Mouse (Mus musculus) forebrain, embryonic 15.5 days (tissue): ENCODE results near the gene Zswim7. TPM values are rescaled to one million over a fixed set of nuclear protein-coding genes. Genes with fewer than 3 reads are reported as not detected.
A peak's percentile ranks its signal among the peaks of the same experiment; 100 is the strongest.
"Not testable (repeated sequence)": the region's sequence is repeated elsewhere in the genome, so short reads cannot be mapped to it uniquely, and the experiment has no call there.

Source experiments
- ATAC-seq: fragments of 200-750 bp; cut with Nextera tagmentation; replicated peaks from 2 replicates; pipeline ENCODE4 v1.8.0; 2017; ENCODE audit warnings: mild to moderate bottlenecking, moderate TSS enrichment, moderate library complexity
- H3K27ac ChIP-seq: fragments of 300-500 bp; sonication (generic); replicated peaks from 2 replicates; pipeline ENCODE4 v1.5.1; 2015; ENCODE audit warnings: mild to moderate bottlenecking, inconsistent platforms
- H3K27me3 ChIP-seq: fragments of 300-500 bp; sonication (generic); 2 replicates; pipeline ENCODE4 v1.6.1; 2015; ENCODE audit warnings: inconsistent platforms
- H3K36me3 ChIP-seq: fragments of 300-500 bp; sonication (generic); 2 replicates; pipeline ENCODE4 v1.6.1; 2015; ENCODE audit warnings: mild to moderate bottlenecking, inconsistent platforms
- H3K4me1 ChIP-seq: fragments of 300-500 bp; sonication (generic); 2 replicates; pipeline ENCODE4 v1.6.1; 2015; ENCODE audit warnings: inconsistent platforms
- H3K4me2 ChIP-seq: fragments of 300-500 bp; sonication (generic); replicated peaks from 2 replicates; pipeline ENCODE4 v1.6.1; 2015; ENCODE audit warnings: mild to moderate bottlenecking, inconsistent platforms
- H3K4me3 ChIP-seq: fragments of 300-500 bp; sonication (generic); 2 replicates; pipeline ENCODE4 v1.5.1; 2015; ENCODE audit warnings: mild to moderate bottlenecking, inconsistent platforms
- H3K9ac ChIP-seq: fragments of 300-500 bp; sonication (generic); replicated peaks from 2 replicates; pipeline ENCODE4 v1.6.1; 2015; ENCODE audit warnings: mild to moderate bottlenecking, inconsistent platforms
- H3K9me3 ChIP-seq: fragments of 300-500 bp; sonication (generic); 2 replicates; pipeline ENCODE4 v1.6.1; 2016; ENCODE audit warnings: inconsistent platforms
- WGBS: fragments of 180-500 bp; shearing (Covaris S2); methylation state at CpG from one replicate; pipeline ENCODE4 v1.1.7; 2015; ENCODE audit warnings: mixed read lengths; 5-methylcytosine and 5-hydroxymethylcytosine counted together
- polyA plus RNA-seq: library from polyadenylated mRNA; unstranded; fragments of >200 nt; fragmentation: Nextera tagmentation; extraction: Ambion mirVana; gene quantifications from 2 replicates; pipeline ENCODE4 v1.2.1, GENCODE M21; 2015

Zswim7 gene
- 9.4 and 9.8 TPM in 2 replicates for polyA plus RNA-seq

DNA sequence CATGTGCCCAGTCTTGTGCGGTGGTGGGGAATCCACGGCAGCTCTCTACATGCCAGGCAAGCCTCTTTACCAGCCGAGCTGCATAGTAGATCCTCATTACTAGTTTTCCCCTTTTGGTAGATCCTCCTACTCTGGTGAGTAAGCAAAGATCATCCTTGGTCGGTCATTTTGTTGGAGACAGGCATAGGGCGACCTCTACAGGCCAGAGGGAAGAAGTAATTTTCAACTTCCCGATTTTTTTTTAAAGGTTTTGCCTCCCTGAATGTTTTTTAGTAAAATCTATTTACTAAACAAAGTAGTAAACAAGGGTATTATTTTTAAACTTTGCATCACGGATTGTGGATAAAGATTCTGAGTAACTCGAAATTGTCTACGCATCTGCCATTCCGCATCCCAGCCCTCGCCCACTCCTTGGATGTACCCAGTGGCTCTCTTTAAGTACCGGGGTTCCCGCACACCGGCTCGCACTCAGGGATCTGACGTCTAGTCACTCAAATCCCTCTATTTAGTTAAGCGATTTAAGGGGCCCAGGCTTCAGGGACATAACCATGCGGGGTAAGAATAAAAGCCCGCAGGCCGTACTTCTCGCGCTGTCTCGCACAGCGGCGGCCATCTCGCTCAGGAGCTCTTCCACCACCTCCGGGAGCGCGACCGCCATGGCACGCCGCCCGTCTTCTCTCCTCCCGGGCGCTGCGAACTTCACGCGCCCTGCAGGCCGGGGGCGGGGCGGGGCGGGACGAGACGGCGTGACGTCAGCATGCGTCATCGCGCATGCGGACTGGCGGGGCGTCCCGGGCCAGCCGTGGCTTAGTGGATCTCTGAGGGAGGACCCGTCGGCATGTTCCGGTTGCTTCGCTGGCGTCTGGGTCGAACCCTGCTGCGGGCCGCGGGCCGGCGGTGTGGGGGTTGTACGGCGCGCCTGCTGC, at the start of gene Zswim7, which contains the start of gene Ttc19:
TSS of gene Zswim7 (minus strand) at position 701 of the 926 bp plus-strand sequence.
TSS of gene Ttc19 (plus strand) at position 799 of the 926 bp plus-strand sequence.
- WGBS: under 1% methylated on average over 68 of the region's 68 CpGs
- H3K27me3 ChIP-seq: no peaks in the 10 kb centered on the region
- H3K27ac ChIP-seq: peak within 1 kb of the TSS; percentile 82
- ATAC-seq: peak; percentile 97
- H3K4me1 ChIP-seq: peaks cover 11% of the 10 kb centered on the region
- H3K36me3 ChIP-seq: peaks cover 23% of the 10 kb centered on the region
- H3K9ac ChIP-seq: peak within 1 kb of the TSS; percentile 74
- peak within 1 kb of the TSS; percentile 77 for H3K4me2 ChIP-seq
- H3K9me3 ChIP-seq: no peaks in the 10 kb centered on the region
- peak within 1 kb of the TSS; percentile 73 for H3K4me3 ChIP-seq

DNA sequence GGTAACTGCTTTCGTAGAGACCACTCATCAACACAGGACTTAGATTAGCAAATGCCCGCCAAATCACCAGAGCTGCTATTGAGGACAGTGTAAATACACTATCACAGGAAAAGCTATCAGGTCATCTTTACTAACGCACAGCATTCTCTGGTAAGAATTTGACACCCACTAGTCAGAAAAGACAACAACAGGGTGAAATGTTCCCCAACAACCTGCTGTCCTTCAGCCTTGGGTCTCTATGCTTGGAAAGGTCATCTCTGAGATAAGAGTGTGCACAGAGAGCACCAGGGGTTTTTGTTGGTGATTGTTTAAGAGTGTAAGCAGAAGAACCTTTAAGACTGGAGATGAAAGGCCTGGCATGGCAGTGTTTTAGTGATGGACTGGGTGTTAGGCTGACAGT, 42.5 kb upstream of the Zswim7 start:
- Histone ChIP-seq H3K4me1 (no peaks in the 10 kb centered on the region), H3K9me3 (no peaks in the 10 kb centered on the region), H3K4me2 (no peak overlapping the region), H3K9ac (no peak overlapping the region), H3K4me3 (no peak overlapping the region), H3K27me3 (no peaks in the 10 kb centered on the region), H3K36me3 (peaks cover 88% of the 10 kb centered on the region), H3K27ac (no peak overlapping the region)
- ATAC-seq: no peak
- WGBS: 95% methylated on average over 3 of the region's 3 CpGs

DNA sequence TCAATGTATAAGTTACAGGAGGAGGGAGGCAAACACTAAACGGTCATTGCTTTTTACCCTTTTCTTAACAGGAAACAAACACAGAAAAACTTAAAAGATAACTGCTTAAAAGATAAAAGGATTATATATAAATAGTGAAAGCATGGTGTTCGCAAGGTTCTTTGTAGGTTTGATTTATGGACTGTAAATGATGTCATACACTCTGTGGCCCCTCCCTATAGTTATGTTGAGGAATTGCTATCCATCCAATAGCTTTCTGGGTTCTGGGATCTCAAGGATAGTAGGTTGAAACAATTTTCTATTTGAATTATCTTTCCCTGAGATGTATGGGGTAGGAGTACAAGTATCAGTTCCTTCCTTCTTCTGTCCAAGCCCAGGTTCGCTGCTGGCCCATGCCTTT, 38.9 kb upstream of the Zswim7 start:
- H3K4me2 ChIP-seq: no peak overlapping the region
- H3K4me1 ChIP-seq: no peaks in the 10 kb centered on the region
- H3K4me3 ChIP-seq: no peak overlapping the region
- 97% methylated on average over 3 of the region's 3 CpGs for WGBS
- no peaks in the 10 kb centered on the region for H3K27me3 ChIP-seq
- no peak for ATAC-seq
- H3K9me3 ChIP-seq: no peaks in the 10 kb centered on the region
- H3K27ac ChIP-seq: no peak overlapping the region
- no peak overlapping the region for H3K9ac ChIP-seq
- peaks cover 84% of the 10 kb centered on the region for H3K36me3 ChIP-seq

DNA sequence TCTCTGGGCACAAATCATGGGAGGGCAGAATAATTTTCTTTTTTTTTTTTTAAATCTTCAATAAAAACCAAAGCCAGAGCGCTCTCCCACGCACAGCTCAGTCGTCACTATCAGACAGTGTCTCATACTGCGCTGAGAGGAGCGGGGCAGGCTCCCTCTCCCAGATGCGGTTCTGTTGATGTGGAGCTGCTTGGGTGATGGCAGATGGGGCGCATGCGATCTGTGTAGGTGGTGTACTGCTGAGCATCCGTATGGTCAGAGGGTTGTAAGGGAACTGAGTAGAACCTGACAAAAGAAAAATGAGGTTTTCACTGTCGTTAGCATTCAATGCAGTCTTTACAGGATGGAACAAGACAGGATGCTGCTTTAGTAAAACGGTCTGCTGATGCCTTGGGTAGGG, 36.6 kb upstream of the Zswim7 start:
- Histone ChIP-seq H3K9me3 (no peaks in the 10 kb centered on the region), H3K4me3 (no peak overlapping the region), H3K4me1 (no peaks in the 10 kb centered on the region), H3K9ac (no peak overlapping the region), H3K27ac (no peak overlapping the region; the same call in 1 of the 2 replicates), H3K4me2 (no peak overlapping the region), H3K36me3 (peaks cover 88% of the 10 kb centered on the region), H3K27me3 (no peaks in the 10 kb centered on the region)
- WGBS: 85% methylated on average over 11 of the region's 11 CpGs
- ATAC-seq: no peak

DNA sequence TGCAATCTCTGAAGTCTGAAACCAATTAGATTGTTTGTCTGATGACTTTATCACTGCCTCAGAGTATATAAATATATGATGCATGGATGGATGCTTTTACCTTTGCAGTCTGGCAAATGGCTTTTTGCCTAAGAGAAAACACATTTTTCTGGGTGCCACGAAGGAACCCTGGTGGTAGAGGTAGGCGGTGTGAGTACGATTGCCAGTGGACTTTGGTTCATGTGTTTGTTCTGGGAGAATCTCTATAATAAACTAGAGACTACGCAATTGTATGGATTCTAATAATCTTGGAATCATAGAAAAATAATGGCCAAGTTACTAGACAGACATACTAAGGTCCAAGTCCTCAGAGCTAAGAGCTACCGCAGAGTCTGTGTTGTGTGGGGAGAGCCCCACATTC, 33.8 kb upstream of the Zswim7 start:
- ATAC-seq: no peak
- no peak overlapping the region for H3K4me2 ChIP-seq
- no peak overlapping the region for H3K9ac ChIP-seq
- H3K27ac ChIP-seq: no peak overlapping the region
- no peaks in the 10 kb centered on the region for H3K9me3 ChIP-seq
- no peaks in the 10 kb centered on the region for H3K27me3 ChIP-seq
- H3K4me1 ChIP-seq: no peaks in the 10 kb centered on the region
- H3K36me3 ChIP-seq: peaks cover 74% of the 10 kb centered on the region
- H3K4me3 ChIP-seq: no peak overlapping the region
- 98% methylated on average over 5 of the region's 5 CpGs for WGBS

DNA sequence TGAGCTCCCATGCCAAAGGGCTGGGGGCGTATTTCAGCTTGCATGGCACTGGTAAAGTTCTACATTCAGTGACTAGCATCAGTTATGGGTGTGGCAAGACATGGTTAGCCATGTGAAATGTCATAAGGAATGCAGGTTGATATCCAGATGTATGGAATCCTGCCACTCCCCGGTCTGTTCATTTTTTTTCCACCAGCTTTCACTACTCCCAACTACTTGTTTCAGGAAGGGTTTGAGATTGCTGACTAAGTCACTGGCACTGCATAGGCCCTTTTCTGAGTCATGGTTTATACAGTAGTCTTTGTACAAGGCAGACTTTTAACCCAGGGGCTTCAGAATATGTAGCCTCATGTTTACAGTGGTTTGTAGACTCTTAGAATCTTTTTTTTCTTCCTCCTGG, 28.1 kb upstream of the Zswim7 start:
- Histone ChIP-seq H3K27me3 (no peaks in the 10 kb centered on the region), H3K4me1 (no peaks in the 10 kb centered on the region), H3K9ac (no peak overlapping the region), H3K36me3 (peaks cover 52% of the 10 kb centered on the region), H3K4me2 (no peak overlapping the region), H3K27ac (no peak overlapping the region), H3K9me3 (no peaks in the 10 kb centered on the region), H3K4me3 (no peak overlapping the region)
- WGBS: 95% methylated on average over 2 of the region's 2 CpGs
- ATAC-seq: no peak

DNA sequence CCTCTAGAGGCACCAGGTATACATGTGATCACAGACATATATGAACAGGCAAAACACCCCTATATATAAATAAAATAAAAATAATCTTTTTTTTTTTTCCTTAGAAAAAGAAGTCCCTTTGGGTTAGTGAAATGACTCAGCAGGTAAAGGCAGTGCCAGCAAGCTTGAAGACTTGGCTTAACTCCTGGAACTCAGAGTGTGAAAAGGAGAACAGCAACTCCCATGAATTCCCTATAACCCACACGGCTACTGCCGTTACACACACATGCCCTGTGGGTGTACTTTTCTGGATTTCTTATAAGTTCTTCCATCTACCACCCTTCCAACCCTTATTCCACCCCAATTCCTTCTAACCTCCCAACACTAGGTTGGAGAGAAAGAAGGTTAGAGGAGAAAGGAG, 24.7 kb upstream of the Zswim7 start:
- peaks cover 30% of the 10 kb centered on the region for H3K36me3 ChIP-seq
- H3K4me3 ChIP-seq: no peak overlapping the region
- no peaks in the 10 kb centered on the region for H3K9me3 ChIP-seq
- H3K4me1 ChIP-seq: no peaks in the 10 kb centered on the region
- no peak overlapping the region for H3K4me2 ChIP-seq
- no peaks in the 10 kb centered on the region for H3K27me3 ChIP-seq
- H3K9ac ChIP-seq: no peak overlapping the region
- H3K27ac ChIP-seq: no peak overlapping the region
- ATAC-seq: no peak
- WGBS: 97% methylated on average over 2 of the region's 2 CpGs

DNA sequence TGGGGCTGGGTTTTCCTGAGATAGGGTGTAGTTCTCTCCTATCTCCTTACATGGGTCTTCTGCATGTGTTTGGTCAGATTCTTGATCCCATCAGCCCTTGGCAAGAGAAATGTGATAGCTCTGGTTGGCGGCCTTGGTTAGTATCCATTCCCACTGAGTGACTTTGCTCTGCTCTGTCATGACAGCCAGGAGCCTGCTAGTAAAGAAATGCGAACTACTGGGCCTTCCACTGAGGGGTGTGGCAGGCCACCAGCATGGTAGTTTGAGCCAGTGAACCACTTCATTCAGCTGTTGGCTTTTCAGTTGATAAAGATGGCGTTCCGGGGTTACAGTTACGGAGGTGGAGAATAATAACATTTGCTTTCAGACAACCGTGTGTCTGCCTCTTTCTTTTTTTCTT, 17.7 kb upstream of the Zswim7 start:
- H3K4me1 ChIP-seq: no peaks in the 10 kb centered on the region
- peaks cover 16% of the 10 kb centered on the region for H3K36me3 ChIP-seq
- WGBS: 88% methylated on average over 6 of the region's 6 CpGs
- no peak overlapping the region for H3K4me3 ChIP-seq
- no peak overlapping the region for H3K4me2 ChIP-seq
- H3K9ac ChIP-seq: no peak overlapping the region
- no peak overlapping the region for H3K27ac ChIP-seq
- H3K9me3 ChIP-seq: no peaks in the 10 kb centered on the region
- ATAC-seq: no peak
- no peaks in the 10 kb centered on the region for H3K27me3 ChIP-seq

DNA sequence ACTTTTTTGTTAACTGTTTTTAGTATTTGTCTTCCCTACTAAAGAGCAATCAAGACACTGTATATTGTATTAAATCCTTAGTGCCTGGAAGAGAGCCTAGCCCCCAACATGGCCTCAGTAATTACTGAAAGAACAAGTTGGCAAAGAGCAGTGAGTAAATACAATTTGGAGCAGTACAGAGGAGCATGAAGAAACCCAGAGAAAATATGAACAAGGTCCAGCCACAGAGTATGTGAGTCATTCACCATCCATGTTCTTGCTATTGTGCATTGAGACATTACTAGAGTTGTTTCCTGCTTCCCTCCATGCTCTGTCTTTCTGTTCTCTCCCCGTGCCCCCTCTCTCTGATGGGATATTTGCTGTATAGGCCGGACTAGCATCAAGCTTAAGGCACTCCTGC, 12.9 kb upstream of the Zswim7 start:
- no peak overlapping the region for H3K4me2 ChIP-seq
- ATAC-seq: no peak
- H3K9me3 ChIP-seq: no peaks in the 10 kb centered on the region
- H3K9ac ChIP-seq: no peak overlapping the region
- H3K36me3 ChIP-seq: peaks cover 33% of the 10 kb centered on the region
- H3K4me1 ChIP-seq: no peaks in the 10 kb centered on the region
- H3K27me3 ChIP-seq: no peaks in the 10 kb centered on the region
- H3K27ac ChIP-seq: no peak overlapping the region
- 92% methylated on average over 2 of the region's 2 CpGs for WGBS
- H3K4me3 ChIP-seq: no peak overlapping the region

DNA sequence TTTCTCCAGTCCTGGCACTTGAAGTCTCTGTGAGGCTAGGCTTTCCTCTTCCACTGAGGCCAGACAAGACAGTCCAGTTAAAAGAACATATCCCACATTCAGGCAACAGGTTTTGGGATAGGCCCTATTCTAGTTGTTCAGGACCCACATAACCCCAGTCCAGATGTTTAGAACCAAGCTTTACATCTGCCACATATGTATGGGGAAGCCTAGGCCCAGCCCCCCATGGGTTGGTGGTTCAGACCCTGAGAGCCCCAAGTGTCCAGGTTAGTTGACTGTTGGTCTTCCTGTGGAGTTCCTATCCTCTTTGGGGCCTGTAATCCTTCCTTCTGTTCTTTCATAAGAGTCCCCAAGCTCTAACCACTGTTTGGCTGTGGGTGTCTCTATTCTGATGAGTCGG, 6.5 kb upstream of the Zswim7 start:
- Histone ChIP-seq H3K4me1 (peaks cover 2% of the 10 kb centered on the region; the same call in 1 of the 2 replicates), H3K4me2 (no peak overlapping the region), H3K36me3 (peaks cover 46% of the 10 kb centered on the region), H3K27ac (no peak overlapping the region), H3K27me3 (no peaks in the 10 kb centered on the region), H3K4me3 (no peak overlapping the region), H3K9me3 (no peaks in the 10 kb centered on the region), H3K9ac (no peak overlapping the region)
- ATAC-seq: no peak
- WGBS: 95% methylated on average over 1 of the region's 1 CpGs

DNA sequence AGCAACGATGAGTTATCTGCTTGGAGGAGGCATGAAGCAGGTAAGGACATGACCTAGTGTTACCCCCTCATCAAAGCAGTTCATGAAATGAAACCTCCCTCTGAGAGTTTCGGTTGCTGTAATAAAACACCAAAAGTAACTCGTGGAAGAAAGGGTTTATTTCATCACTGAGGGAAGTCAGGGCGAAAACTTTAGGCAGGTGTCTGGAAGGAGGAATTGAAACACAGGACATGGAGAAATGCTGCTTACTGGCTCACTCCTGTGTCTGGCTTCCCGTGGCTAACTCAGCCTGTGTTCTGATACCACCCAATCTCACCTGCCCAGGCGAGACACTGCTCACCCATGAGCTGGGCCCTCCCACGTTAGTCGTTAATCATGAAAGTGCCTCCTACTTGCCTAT, 3.8 kb upstream of the Zswim7 start:
- H3K9ac ChIP-seq: no peak overlapping the region
- no peaks in the 10 kb centered on the region for H3K9me3 ChIP-seq
- ATAC-seq: no peak
- H3K4me2 ChIP-seq: no peak overlapping the region
- WGBS: 93% methylated on average over 8 of the region's 8 CpGs
- no peak overlapping the region for H3K4me3 ChIP-seq
- H3K27ac ChIP-seq: no peak overlapping the region
- H3K27me3 ChIP-seq: no peaks in the 10 kb centered on the region
- H3K4me1 ChIP-seq: peaks cover 11% of the 10 kb centered on the region
- peaks cover 39% of the 10 kb centered on the region for H3K36me3 ChIP-seq

DNA sequence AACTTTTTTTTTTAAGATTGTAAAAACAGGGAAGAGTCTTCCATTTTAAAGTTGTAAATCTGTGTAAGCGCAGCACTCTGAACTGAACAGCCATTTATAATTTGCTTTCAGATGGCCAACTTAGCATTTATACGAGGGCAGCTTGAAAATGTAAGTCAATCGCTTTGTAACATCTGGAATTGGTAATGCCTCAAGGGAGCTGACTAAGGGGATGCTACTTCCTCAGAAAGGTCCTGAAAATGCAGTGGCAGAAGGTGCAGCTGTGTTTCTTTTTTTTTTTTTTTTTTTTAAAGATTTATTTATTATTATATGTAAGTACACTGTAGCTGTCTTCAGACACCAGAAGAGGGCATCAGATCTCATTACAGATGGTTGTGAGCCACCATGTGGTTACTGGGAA, 2.8 kb upstream of the Zswim7 start:
- not testable (repeated sequence) for H3K4me3 ChIP-seq, ATAC-seq, H3K9me3 ChIP-seq, H3K27me3 ChIP-seq, H3K27ac ChIP-seq, H3K9ac ChIP-seq, H3K4me2 ChIP-seq
- WGBS: 93% methylated on average over 3 of the region's 3 CpGs
- Histone ChIP-seq H3K4me1 (peaks cover 11% of the 10 kb centered on the region), H3K36me3 (peaks cover 37% of the 10 kb centered on the region)
